Mouse (Mus musculus) limb, embryonic 14.5 days (tissue): ENCODE results near the gene Gna14. TPM values are rescaled to one million over a fixed set of nuclear protein-coding genes. Genes with fewer than 3 reads are reported as not detected.

Experiments used
- ATAC-seq: fragments of 200-750 bp; cut with Nextera tagmentation; 2 replicates; pipeline ENCODE4 v1.8.0; 2017; ENCODE audit warnings: low read depth, moderate number of reproducible peaks, moderate TSS enrichment; ENCODE audit not compliant: low FRiP score
- DNase-seq: peaks from one replicate; pipeline ENCODE4 v3.0.0-alpha.2; 2015; ENCODE audit warnings: low spot score
- H3K27ac ChIP-seq: fragments of 300-500 bp; sonication (generic); replicated peaks from 2 replicates; pipeline ENCODE4 v1.5.1; 2014; ENCODE audit warnings: low read depth, mild to moderate bottlenecking, low read length, moderate library complexity, mixed read lengths
- H3K27me3 ChIP-seq: fragments of 300-500 bp; sonication (generic); 2 replicates; pipeline ENCODE4 v1.6.1; 2014; ENCODE audit warnings: low read length, mixed read lengths; ENCODE audit not compliant: control insufficient read depth, insufficient read depth
- H3K36me3 ChIP-seq: fragments of 300-500 bp; sonication (generic); 2 replicates; pipeline ENCODE4 v1.6.1; 2014; ENCODE audit warnings: mild to moderate bottlenecking, low read length, moderate library complexity, mixed read lengths; ENCODE audit not compliant: control insufficient read depth, insufficient read depth
- H3K4me1 ChIP-seq: fragments of 300-500 bp; sonication (generic); 2 replicates; pipeline ENCODE4 v1.6.1; 2014; ENCODE audit warnings: antibody characterized with exemption, low read length, mixed read lengths; ENCODE audit not compliant: control insufficient read depth, insufficient read depth
- H3K4me2 ChIP-seq: fragments of 300-500 bp; sonication (generic); replicated peaks from 2 replicates; pipeline ENCODE4 v1.6.1; 2014; ENCODE audit warnings: low read depth, mild to moderate bottlenecking, low read length, moderate library complexity; ENCODE audit not compliant: severe bottlenecking
- H3K4me3 ChIP-seq: fragments of 300-500 bp; sonication (generic); replicated peaks from 2 replicates; pipeline ENCODE4 v1.5.1; 2014; ENCODE audit warnings: low read length
- H3K9ac ChIP-seq: fragments of 300-500 bp; sonication (generic); 2 replicates; pipeline ENCODE4 v1.6.1; 2014; ENCODE audit warnings: mild to moderate bottlenecking, low read depth, low read length, moderate library complexity; ENCODE audit not compliant: severe bottlenecking
- H3K9me3 ChIP-seq: fragments of 300-500 bp; sonication (generic); 2 replicates; pipeline ENCODE4 v1.6.1; 2016; ENCODE audit warnings: low read length; ENCODE audit not compliant: control insufficient read depth
- POLR2A ChIP-seq: fragments of 200-500 bp; IDR thresholded peaks from 2 replicates; pipeline ENCODE4 v1.8.0; 2012; ENCODE audit warnings: inconsistent platforms, mild to moderate bottlenecking, moderate library complexity, borderline replicate concordance; ENCODE audit not compliant: insufficient read depth, insufficient read length; ENCODE audit errors: extremely low read depth
- WGBS: fragments of 180-500 bp; shearing (Covaris S2); extraction: QIAGEN DNeasy Blood & Tissue Kit; methylation state at CpG from one replicate; pipeline ENCODE4 v1.1.7; 2014; 5-methylcytosine and 5-hydroxymethylcytosine counted together
- polyA plus RNA-seq, 2 experiments: library from polyadenylated mRNA; depleted of rRNA in 1 of 2; stranded (reverse) in 1 of 2; unstranded in 1 of 2; fragments of >200 nt; fragmentation: Nextera tagmentation in 1 of 2; extraction: Ambion mirVana in 1 of 2; gene quantifications; 2 replicates each; pipeline versions ENCODE4 v1.2.1 to v1.2.3; 2012 to 2014

Gna14 gene
- polyA plus RNA-seq, 2 experiments, result 4.0 to 4.3 TPM

- H3K9ac ChIP-seq, result no peak overlapping the region
- no peak for ATAC-seq
- WGBS, result 70% methylated on average over 3 of the region's 3 CpGs
- H3K4me3 ChIP-seq, result no peak overlapping the region
- H3K27me3 ChIP-seq, result no peaks in the 10 kb centered on the region
- peak; percentile 25 for DNase-seq
- no peak for TF ChIP-seq POLR2A
- H3K4me1 ChIP-seq, result no peaks in the 10 kb centered on the region
- no peak overlapping the region for H3K4me2 ChIP-seq
- no peaks in the 10 kb centered on the region for H3K36me3 ChIP-seq
- H3K27ac ChIP-seq, result no peak overlapping the region
- no peaks in the 10 kb centered on the region for H3K9me3 ChIP-seq
Measured at GRCm38 (mm10) chr19:16450824-16451223, 15.3 kb downstream of the Gna14 start.

GRCm38 (mm10) chr19:16456181-16456580 lies 20.6 kb downstream of the Gna14 start:
- H3K27me3 ChIP-seq, result no peaks in the 10 kb centered on the region
- no peak overlapping the region for H3K4me3 ChIP-seq
- no peak overlapping the region for H3K27ac ChIP-seq
- no peaks in the 10 kb centered on the region for H3K36me3 ChIP-seq
- 75% methylated on average over 2 of the region's 2 CpGs for WGBS
- H3K9me3 ChIP-seq, result no peaks in the 10 kb centered on the region
- TF ChIP-seq POLR2A, result no peak
- no peak overlapping the region for H3K9ac ChIP-seq
- H3K4me2 ChIP-seq, result no peak overlapping the region
- DNase-seq (no peak), ATAC-seq (no peak)
- H3K4me1 ChIP-seq, result no peaks in the 10 kb centered on the region

GRCm38 (mm10) chr19:16457127-16457526 lies 21.6 kb downstream of the Gna14 start:
- ATAC-seq, result no peak

GRCm38 (mm10) chr19:16459317-16459716 lies 23.8 kb downstream of the Gna14 start:
- Histone ChIP-seq H3K4me1 (no peaks in the 10 kb centered on the region), H3K27ac (no peak overlapping the region), H3K4me2 (no peak overlapping the region), H3K9ac (no peak overlapping the region), H3K27me3 (no peaks in the 10 kb centered on the region), H3K4me3 (no peak overlapping the region), H3K9me3 (no peaks in the 10 kb centered on the region), H3K36me3 (no peaks in the 10 kb centered on the region)
- ATAC-seq, result no peak
- no peak for TF ChIP-seq POLR2A
- 61% methylated on average over 5 of the region's 5 CpGs for WGBS
- DNase-seq, result no peak

More at GRCm38 (mm10) chr19:16457127-16457526, 21.6 kb downstream of the Gna14 start:
- no peak for TF ChIP-seq POLR2A
- 69% methylated on average over 6 of the region's 6 CpGs for WGBS
- no peaks in the 10 kb centered on the region for H3K9me3 ChIP-seq
- H3K27me3 ChIP-seq, result no peaks in the 10 kb centered on the region
- no peak overlapping the region for H3K4me3 ChIP-seq
- no peaks in the 10 kb centered on the region for H3K36me3 ChIP-seq
- no peak overlapping the region for H3K9ac ChIP-seq
- no peak overlapping the region for H3K27ac ChIP-seq
- DNase-seq, result no peak
- H3K4me2 ChIP-seq, result no peak overlapping the region
- no peaks in the 10 kb centered on the region for H3K4me1 ChIP-seq

GRCm38 (mm10) chr19:16460292-16460691 lies 24.7 kb downstream of the Gna14 start:
- Histone ChIP-seq H3K36me3 (no peaks in the 10 kb centered on the region), H3K9me3 (no peaks in the 10 kb centered on the region), H3K4me1 (no peaks in the 10 kb centered on the region), H3K9ac (no peak overlapping the region), H3K27ac (no peak overlapping the region), H3K4me2 (no peak overlapping the region), H3K4me3 (no peak overlapping the region), H3K27me3 (no peaks in the 10 kb centered on the region)
- ATAC-seq (no peak), DNase-seq (no peak)
- 65% methylated on average over 6 of the region's 6 CpGs for WGBS
- no peak for TF ChIP-seq POLR2A

GRCm38 (mm10) chr19:16460831-16461230 lies 25.3 kb downstream of the Gna14 start:
- Histone ChIP-seq H3K9me3 (no peaks in the 10 kb centered on the region), H3K4me2 (no peak overlapping the region), H3K27ac (no peak overlapping the region), H3K4me1 (no peaks in the 10 kb centered on the region), H3K9ac (no peak overlapping the region), H3K27me3 (no peaks in the 10 kb centered on the region), H3K36me3 (no peaks in the 10 kb centered on the region), H3K4me3 (no peak overlapping the region)
- TF ChIP-seq POLR2A, result no peak
- WGBS, result 87% methylated on average over 14 of the region's 14 CpGs
- DNase-seq, result no peak
- no peak for ATAC-seq
